Mouse (Mus musculus) kidney, postnatal 36 days (tissue): ENCODE results near the gene Mmp11.

Experiments
- DNase-seq, 2 experiments: peaks; one replicate each; pipeline ENCODE4 v3.0.0; 2021 to 2022; ENCODE audit warnings: mixed read lengths in 2 of 2

The Mmp11 gene

DNA sequence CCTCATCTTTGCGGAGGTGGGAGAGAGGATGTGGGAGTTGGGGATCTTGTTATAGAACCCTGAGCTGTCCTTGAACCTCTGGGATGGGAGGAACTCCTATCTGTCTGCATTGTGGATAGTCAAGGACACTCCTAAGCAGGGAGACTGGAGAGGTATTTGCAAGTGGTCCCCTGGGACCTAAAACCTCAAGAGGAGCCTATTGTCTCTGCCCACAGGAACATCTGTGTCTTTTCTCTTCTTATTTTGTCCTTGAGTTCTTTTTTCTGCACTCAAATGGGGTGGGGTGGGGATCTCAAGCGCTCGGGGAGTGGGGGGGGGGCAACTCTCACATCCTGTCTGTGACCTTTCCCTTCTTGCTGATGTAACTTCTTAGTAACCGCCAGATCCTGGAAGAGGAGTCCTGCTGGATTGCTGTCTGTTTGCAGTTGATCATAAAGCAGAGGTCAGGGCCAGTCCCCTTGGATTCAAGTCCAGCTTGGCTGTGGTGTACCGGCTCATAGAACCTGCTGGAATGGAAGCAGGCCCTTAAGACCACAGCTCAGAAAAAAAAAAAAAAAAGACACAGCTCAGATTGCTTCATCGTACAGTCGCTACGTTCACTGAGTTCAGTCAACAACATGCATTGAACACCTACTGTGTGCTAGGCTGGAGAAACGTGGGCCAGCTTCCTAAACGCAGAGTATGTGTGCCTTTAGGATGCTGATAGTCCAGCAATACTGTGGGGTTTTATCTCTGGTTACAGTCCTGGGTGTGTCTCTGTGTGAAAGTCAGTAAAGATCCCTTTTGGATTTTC lies 1.8 kb upstream of the Mmp11 start:
- peak; percentile 32 to 54 for DNase-seq

DNA sequence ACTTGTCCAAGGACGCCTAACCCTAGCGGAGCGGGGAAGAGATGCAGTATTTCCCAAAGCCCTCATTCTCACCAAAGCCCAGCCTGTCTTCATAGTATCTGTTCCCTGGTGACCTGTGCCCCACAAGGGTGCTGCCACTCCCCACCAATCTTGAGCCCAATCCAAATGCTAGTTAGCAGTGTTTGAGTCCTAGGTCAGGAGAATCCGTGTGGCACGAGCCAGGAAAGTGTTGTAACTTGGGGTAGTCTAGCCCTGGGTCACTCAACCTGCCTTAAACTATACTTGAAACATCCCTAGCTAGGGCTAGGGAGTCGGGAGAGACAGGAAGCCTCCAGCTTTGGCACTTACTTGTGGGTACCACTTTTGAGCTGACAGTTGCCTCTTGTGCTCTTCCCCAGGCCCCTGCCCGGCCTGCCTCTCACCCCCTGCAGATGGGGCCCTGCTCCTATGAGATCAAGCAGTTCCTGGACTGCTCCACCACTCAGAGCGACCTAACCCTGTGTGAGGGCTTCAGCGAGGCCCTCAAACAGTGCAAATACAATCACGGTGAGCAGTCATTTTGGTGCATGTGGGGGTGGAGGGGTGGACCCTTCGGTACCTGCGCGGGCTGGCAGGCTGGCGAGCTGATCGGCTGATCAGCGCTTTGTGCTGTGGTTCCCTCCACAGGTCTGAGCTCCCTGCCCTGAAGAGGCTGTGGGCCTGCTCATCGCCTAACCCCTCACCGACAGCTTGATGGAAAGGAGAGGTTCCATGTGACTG lies 792 bp upstream of the Mmp11 start:
- peak; percentile 44 for DNase-seq

DNA sequence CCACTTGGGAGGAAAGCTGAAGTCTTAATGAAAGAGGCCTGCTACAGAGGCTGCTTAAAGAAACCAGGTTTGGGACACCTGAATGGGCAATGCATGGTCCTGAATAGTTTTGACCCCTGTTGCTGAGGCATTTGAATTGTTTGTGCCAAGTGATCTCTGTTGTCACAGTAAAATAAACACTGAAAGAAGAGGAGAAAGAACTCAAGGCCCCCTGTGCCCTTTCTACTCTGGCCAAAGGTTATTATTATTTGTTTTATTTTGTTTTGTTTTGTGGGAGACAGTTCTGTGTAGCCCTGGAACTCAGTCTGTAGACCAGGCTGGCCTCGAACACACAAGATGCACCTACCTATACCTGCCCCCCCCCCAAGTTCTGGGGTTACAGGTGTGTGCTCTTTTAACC lies 1.3 kb downstream of the Mmp11 start:
- no peak for DNase-seq

DNA sequence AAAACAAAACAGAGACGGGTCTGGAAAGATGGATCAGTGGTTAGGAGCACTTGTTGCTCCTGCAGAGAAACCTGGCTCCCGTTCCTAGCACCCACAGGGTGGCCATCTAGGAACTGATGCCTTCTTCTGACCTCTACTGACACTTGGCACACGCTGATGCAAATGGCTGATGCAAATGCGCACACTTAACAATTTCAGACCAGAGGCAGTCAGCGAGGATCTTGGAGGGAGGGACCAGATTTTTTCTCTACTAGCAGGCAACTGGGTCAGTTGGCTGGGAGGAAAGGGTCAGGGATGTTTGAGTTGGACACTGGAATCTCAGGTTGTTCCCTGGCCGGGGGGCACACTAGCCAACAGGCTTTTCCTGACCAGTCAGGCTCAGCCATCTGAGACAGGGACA lies 3.4 kb downstream of the Mmp11 start, which contains the start of gene Chchd10:
TSS of gene Chchd10 (plus strand) at position 240 of the 400 bp plus-strand sequence.
- no peak for DNase-seq

DNA sequence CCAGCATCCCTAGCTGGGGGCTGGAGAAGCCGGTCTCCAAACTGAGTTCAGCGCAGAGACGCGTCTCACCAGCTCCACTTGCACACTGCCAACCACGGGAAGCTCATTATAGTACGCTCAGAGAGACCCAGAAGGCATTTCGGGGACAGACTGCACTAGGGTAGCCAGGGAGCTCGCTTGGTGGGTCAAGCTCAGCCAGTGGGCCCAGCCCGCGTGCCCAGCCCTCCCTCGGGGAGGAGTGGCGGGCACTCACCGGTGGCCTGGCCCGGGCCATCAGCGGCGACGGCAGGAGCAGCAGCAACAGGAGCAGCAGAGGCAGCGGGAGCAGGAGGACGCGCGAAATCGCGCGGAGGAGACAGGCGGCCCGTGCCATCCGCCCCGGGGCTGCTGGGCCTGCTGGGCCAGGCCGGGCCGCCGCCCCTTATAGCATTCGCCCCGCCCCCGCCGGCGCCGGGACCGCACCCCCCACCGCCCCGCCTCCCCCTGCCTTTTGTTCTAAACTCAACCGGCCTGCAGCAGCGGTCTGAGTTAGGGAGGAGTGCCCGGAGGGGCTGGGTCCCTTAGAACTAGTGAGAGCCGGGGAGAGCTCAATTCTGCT lies 4.1 kb downstream of the Mmp11 start:
- DNase-seq, result peak; percentile 50 to 85

DNA sequence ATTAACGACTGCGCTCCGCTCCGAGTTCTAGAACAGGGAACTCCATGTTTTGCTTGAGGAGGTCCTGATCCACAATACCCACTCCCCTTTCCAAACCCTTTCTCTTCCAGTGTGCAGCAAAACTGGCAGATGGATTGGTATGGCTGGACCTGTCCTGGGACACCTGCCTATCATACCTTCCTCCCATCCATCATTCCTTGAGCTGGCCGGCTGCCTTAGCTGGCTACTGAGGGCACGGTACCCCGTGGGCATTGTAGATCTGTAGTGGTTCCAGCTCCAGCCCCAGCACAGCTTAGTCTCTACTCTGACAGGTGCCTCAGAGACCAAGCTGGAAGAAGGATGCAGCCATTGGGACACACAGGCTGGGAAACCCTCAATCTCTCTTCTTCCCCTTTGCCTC lies 5.0 kb downstream of the Mmp11 start:
- DNase-seq, result no peak

DNA sequence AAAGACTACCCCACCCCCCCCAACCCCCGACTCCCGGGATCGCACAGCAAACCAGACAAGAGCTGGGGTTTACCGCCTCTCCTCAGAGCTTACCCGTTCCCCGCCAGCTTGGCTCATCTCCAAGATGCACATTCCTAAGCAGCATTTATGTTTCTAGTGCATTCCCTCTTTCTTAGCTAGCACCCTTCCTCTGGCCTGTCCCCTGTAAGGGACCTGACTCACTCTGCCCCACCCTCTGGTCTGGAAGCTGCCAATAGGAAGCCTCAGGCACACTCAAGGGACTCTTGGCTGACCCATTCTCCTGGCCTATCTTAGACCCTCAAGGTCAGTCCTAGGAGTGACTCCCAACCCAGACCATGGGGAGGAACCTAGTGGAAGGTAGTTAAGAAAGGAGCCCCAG lies 6.0 kb downstream of the Mmp11 start:
- DNase-seq, result peak in 1 of 2 experiments; percentile 57

DNA sequence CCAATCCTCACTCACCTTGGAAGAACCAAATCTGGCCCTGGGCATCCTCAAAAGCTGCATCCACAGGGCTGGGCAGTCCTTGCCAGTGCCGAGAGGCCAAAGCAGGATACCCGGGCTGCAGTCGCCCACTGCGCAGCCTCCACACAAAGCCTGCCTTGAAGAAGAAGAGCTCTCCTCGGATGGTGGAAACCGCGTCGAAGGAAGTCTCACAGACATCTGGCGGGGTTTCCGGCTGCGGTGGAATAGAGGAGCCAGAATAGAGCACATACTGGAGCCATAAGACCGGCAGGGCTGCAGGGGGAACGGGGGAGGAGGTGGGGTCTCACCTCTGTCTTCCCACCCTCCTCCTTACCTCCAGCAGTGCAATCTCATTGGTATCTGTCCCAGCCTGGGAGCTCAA lies 9.9 kb downstream of the Mmp11 start:
- no peak for DNase-seq

DNA sequence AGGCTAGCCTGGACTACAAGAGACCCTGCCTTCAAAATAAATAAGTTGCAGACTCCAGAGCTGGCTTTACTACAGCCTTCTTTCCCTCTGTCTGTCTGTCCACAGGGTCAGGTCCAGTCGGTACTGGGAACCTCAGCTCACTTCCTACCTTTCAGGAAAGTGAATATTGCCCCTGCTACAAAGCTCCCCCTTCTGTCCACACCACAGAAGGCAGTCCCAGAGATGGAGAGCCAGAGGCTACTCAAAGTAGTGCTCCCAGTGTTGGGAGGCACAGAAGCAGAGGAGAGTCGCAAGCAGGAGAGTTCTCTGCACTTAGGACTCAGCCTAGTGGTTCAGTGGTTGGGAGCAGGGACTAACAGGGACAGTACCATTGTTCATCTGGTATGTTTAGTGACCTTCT lies 12.0 kb downstream of the Mmp11 start:
- DNase-seq, result peak in 1 of 2 experiments; percentile 62

DNA sequence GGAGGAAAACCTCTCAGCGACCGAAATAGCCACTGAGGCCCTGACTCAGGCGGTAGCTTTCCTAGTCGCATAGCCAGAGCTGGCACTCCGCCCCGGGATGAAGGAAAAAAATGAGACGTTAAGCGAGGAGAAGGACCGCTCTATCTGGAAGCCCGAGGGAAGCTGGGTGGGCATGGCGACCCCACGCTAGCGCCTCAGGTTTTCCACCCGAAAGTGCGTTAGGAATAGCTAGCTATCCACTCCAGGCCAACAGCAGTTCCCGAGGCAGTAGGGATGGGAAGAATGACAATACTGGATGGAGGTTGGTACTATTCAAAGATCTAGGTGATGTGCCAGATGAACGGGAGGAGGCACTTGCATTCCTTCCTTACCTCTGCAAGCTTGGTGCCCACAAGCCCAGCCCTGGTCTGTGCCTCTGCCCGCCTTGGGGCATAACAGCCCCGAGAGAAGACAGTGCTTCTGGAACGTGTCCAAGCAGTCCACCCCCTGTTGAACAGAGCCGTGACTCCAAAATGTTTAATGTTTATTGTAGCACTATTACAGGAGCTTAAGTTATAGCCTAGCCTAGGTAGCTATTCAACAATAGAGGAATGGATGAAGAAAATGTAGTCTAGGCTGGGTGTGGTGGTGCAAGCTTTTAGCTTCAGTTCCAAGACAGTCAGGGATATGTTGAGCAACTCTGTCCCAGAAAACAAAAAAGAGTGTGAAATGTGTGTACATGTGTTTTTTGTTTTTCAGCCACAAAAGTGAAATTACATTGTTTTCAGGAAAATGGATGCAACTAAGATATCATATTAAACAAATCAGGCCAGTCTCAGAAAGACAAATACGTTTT lies 14.4 kb downstream of the Mmp11 start:
- peak in 1 of 2 experiments; percentile 48 for DNase-seq

DNA sequence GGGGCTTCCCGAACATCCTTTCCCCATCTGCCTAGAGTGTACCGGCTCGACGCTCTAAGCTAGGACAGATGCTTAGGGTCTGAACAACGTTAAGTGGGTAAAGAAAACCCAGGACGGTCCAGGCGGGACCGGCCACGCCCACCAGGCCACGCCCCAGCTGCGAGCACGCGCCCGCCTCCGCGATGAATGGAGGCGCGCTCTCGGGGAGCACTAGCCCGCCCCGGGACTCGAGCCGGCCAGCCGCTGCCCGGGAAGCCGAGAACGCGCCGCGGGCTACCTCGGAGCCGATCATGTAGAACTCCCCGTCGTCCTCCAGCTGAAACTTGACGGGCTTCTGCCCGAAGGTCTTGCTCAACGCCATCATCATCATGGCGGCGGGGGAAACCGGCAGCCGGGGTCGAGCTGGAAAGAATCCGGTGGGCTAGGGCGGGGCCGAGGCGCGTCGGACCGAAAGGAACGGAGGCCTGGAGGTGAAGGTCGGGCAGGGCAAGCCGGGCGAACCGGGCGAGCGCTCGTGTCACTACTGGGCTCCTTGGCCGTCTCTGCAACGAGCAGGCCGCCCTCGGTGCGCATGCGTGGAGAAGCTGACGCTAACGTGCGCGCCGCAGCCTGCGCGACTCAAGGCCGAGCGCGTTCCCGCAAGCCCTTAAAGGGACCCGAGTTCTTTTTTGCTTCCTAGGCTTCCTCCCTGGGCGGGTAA lies 15.1 kb downstream of the Mmp11 start, which contains the start of gene Smarcb1:
TSS of gene Smarcb1 (minus strand) at position 592 of the 700 bp plus-strand sequence.
- peak; percentile 96 to 98 for DNase-seq

DNA sequence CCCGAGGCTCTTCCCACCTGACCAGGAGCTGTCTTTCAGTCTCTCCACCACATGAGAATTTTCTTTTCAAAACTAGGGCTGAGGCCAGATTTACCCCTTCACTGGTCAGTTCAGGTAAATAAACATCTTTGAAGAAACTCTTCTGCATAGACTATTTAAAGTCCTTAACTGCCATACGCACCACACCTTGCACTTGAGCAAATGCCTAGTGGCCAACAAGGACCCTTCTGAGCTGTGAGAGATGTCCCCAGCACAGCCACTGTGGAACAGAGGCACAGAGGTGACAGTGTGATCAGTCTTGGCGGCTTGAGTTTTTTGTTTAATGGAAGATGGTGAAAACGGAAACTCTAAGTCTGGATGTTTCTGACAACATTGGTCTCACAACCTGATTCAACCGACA lies 17.3 kb downstream of the Mmp11 start:
- DNase-seq, result no peak

DNA sequence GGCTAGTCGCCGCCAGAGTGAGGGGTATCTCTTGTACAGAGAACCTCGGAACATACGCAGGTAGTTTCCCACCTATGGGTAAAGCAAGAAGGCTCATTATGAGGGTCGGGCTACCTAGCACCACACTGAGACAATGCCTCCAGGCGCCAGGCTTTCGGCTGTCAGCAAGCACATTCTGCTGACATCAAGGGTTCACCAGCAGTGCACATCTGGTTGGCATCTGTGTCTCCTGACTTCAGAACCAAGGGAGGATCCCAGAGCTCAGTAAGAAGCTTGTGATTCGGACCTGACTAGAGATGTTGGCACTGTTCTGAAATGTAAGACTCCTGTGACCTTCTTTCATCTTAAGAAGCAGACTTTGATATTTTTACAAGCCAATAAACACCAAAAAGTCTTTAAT lies 19.5 kb downstream of the Mmp11 start:
- DNase-seq, result no peak

DNA sequence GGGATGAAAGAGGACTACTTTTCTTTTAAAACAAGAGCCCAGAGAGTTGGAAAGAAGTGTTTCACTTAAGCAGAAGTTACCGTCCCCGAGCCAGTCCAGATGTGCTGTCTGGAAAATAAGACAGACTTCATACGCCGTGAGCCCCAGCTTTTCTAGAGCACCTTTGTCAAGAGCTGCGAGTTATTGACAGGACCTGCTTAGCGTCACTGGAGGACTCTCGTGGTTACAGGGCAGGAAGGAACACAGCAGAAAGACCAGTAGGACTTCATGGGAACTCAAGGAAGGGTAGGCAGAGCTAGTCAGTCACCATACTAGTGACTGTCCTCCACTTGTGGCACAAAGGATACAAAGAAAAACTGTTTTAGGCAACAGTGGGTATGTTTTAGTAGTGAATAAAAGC lies 20.7 kb downstream of the Mmp11 start:
- DNase-seq, result no peak

DNA sequence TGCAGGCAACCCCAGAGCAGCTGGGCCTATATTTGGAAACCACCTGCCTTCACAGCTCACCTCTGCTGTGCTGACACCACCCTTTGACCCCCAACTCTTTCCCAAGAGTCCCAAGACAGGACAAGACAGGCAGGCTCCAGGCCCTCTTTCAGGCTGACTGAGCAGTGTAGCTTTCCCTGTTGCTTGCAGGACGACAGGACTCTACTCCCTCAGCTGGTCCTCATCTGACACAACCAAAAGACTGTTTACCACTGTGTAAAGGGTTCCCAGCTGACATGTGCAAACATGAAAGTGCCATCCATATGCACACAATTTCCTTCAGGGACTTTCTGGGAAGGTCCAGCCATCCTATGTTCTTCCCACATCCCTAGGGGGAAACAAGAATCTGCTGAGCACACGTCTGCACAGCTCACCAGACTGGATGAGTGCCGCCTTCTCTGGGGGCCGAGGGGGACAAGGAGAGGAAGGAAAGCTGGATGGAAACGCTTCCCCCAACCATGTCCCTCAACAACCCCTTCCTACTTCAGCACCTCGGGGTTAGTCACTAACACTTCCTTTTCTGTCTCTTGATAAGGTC lies 23.2 kb downstream of the Mmp11 start:
- no peak for DNase-seq

DNA sequence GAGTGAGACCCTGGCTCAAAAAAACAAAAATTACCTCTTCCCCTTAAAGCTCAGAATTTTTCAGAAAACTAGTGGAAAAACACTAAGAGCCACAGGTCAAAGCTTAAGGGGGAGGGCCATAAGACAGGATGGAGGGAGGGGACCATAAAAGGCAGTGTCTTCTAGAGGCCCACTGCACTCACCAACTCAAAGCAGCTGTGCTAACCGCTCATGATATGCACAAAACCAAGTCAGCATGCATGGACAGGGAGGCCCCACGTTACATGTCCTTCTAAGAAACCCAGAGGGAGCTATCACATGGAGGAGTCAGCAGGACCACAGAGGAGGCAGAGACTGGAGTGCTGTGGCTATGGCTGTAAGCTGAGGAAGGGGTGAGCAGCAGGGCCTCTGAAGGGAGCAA lies 25.6 kb downstream of the Mmp11 start:
- DNase-seq, result peak; percentile 25 to 33

DNA sequence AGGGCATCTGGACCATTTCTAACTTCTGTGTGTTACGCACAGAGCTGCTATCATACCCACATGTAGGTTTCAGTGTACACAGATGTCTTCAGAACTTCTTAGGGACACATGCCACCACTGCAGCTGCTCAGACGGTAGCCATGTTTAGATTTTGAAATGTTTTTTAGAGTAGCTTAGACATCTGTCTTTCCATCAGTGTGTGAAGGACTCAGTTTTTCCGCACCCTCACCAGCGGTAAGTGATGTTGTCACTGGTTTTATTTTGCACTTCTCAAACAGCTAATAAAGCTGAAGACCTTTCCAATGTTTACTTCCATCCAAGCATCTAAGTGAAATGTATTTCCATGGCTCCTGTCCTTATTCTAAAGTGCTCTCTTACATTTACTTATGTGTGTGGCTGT lies 29.4 kb downstream of the Mmp11 start:
- DNase-seq, result no peak

DNA sequence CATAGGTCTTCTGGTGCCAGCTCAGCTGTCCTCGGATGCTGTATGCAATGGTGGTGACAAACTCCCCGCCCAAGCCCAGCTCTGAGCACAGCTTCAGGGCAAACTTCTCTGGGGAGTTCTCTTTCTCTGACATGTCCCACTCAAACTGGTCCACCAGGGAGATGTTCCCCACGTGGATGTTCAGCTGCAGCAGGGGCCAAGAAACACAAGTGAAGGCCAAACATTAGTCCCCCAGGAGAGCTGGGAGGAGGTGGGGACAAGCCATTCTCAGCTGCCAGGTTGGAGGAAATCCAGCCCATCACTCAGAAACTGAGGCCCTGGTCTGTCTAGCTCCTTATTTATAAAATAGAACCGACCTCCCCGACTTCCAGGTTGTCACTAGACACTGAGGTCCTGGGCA lies 31.9 kb downstream of the Mmp11 start:
- DNase-seq, result no peak

DNA sequence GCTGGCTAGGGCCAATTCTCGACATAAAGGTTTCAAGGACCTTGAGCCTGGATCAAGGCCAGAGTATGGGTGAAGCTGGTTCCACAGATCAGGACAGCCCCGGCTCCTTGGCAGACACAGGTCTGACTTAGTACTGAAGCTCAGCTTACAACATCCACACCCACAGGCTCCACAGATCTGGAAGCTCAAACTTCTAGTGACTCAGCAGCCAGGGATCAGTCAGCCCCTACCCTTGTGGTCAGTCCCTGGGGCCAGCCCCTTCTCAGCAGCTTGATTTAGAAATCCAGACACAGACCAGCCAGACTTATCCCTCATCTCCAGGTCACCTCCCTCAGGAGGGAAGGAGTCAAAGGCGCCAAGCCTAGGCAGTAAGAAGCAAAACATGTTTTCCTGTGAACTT lies 37.5 kb downstream of the Mmp11 start:
- DNase-seq, result peak; percentile 53 to 69

DNA sequence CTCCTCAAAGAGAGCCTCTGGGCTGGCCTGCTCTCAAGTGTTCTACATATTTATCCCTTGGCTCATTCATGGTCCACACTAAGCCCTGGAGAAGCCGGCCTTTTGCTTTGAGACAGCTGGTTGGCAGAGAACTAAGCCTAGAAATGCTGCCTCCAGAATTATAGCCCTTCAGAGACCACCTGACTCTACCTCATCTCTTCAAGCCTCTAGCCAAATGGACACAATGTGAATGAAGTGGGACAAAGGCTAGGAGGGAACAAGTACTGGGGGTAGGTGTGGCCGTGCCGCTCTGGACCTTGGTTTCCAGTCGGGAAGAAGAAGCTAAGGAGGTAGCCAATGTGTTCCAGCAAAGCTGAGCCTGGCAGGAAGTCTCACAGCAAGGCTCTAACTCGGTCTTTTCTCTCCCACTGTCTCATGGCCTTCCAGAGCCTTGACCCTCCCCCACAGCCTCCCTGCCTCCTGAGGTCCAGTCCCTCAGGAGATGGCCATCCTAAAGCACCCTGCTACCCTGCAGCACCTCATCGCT lies 38.2 kb downstream of the Mmp11 start:
- no peak for DNase-seq

DNA sequence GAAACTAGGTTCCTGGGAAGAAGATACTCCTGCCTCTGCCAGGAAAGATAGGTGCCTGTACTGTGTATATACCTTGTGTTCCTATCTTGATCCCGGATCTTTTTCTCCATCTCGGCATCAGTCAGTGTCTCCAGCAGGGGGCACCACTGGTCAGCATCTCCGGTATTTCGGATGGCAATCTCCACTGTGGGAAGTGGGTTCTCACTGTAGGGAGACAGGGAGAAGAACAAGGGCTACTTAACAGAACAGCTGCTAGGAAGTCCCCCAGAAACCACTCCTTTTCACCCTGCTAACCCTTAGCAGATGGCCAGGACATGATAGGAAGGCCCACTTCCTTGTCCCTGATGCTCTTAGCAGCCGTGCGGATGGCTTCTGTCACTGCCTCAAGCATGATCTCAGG lies 38.9 kb downstream of the Mmp11 start:
- peak; percentile 81 to 94 for DNase-seq
